Mouse (Mus musculus): ENCODE data around the gene Dph6. TPM values are rescaled to one million over a fixed set of nuclear protein-coding genes. Genes with fewer than 3 reads are reported as not detected.

Dph6 gene
- total RNA-seq, 2 experiments from 2014 or later: 16.4 TPM

GRCm38 (mm10) chr2:114542325-114542724 lies 112.4 kb downstream of the Dph6 start:
- no peak for DNase-seq (ENCODE audit: low spot score in 2 of 2)

GRCm38 (mm10) chr2:114540416-114540815 lies 114.3 kb downstream of the Dph6 start:
- DNase-seq (ENCODE audit: low spot score in 2 of 2): no peak

GRCm38 (mm10) chr2:114536032-114536431 lies 118.7 kb downstream of the Dph6 start:
- no peak for DNase-seq (ENCODE audit: low spot score in 2 of 2)

GRCm38 (mm10) chr2:114531010-114531756 lies 123.6 kb downstream of the Dph6 start:
- no peak for DNase-seq (ENCODE audit: low spot score in 2 of 2)

GRCm38 (mm10) chr2:114520414-114520813 lies 134.3 kb downstream of the Dph6 start:
- DNase-seq (ENCODE audit: low spot score in 2 of 2): no peak

- no peak for DNase-seq (ENCODE audit: low spot score in 2 of 2)
Observed at GRCm38 (mm10) chr2:114519907-114520306, 134.9 kb downstream of the Dph6 start.

GRCm38 (mm10) chr2:114492398-114492797 lies 162.4 kb downstream of the Dph6 start:
- DNase-seq (ENCODE audit: low spot score in 2 of 2): no peak

GRCm38 (mm10) chr2:114491907-114492306 lies 162.9 kb downstream of the Dph6 start:
- DNase-seq (ENCODE audit: low spot score in 2 of 2): no peak

GRCm38 (mm10) chr2:114486980-114487379 lies 167.8 kb downstream of the Dph6 start:
- no peak for DNase-seq (ENCODE audit: low spot score in 2 of 2)

Data from layer of hippocampus, postnatal 10 days (tissue).